Mouse (Mus musculus) C2C12 (cell line): ENCODE results near the gene Mitf. TPM values are rescaled to one million over a fixed set of nuclear protein-coding genes. Genes with fewer than 3 reads are reported as not detected.

ENCODE experiments used
- H3K27me3 ChIP-seq: one replicate; pipeline ENCODE4 v1.6.1; 2011; ENCODE audit not compliant: control insufficient read depth, insufficient read depth, insufficient read length
- H3K36me3 ChIP-seq: one replicate; pipeline ENCODE4 v1.6.1; 2011; ENCODE audit not compliant: control insufficient read depth, insufficient read depth
- H3K4me3 ChIP-seq: one replicate; pipeline ENCODE4 v1.5.1; 2011; ENCODE audit warnings: mild to moderate bottlenecking, control low read depth; ENCODE audit not compliant: poor library complexity, insufficient read depth, severe bottlenecking
- H3K79me2 ChIP-seq: one replicate; pipeline ENCODE4 v1.6.1; 2011; ENCODE audit not compliant: control insufficient read depth, insufficient read depth
- H3K79me3 ChIP-seq: one replicate; pipeline ENCODE4 v1.6.1; 2011; ENCODE audit warnings: low read depth, control low read depth
- H3ac ChIP-seq: one replicate; pipeline ENCODE3; 2011; ENCODE audit warnings: low read depth; ENCODE audit not compliant: control insufficient read depth, insufficient read length
- CEBPB ChIP-seq: IDR thresholded peaks from one replicate; pipeline ENCODE4 v1.6.1; 2011; ENCODE audit warnings: low read depth, mild to moderate bottlenecking, control low read depth, moderate library complexity
- CTCF ChIP-seq: IDR thresholded peaks from one replicate; pipeline ENCODE4 v1.5.1; 2011; ENCODE audit not compliant: control insufficient read depth, insufficient read depth, insufficient read length
- FOSL1 ChIP-seq: IDR thresholded peaks from one replicate; pipeline ENCODE4 v1.8.0; 2011; ENCODE audit warnings: mild to moderate bottlenecking, low read length; ENCODE audit not compliant: poor library complexity, insufficient read depth, severe bottlenecking
- MAX ChIP-seq: IDR thresholded peaks from one replicate; pipeline ENCODE4 v1.6.1; 2011; ENCODE audit warnings: mild to moderate bottlenecking, control low read depth
- MYOD1 ChIP-seq: IDR thresholded peaks from one replicate; pipeline ENCODE4 v1.6.1; 2011; ENCODE audit warnings: low read depth; ENCODE audit not compliant: control insufficient read depth, insufficient read length
- MYOG ChIP-seq: IDR thresholded peaks from one replicate; pipeline ENCODE4 v1.6.1; 2011; ENCODE audit not compliant: control insufficient read depth, insufficient read length; ENCODE audit errors: extremely low read depth
- USF1 ChIP-seq: IDR thresholded peaks from one replicate; pipeline ENCODE4 v1.6.1; 2011; ENCODE audit warnings: low read depth, mild to moderate bottlenecking, control low read depth, moderate library complexity
- polyA plus RNA-seq: library from polyadenylated mRNA; unstranded; fragments of >200 nt; fragmentation: generic; extraction: Trizol; gene quantifications from one replicate; pipeline ENCODE4 v1.2.1, GENCODE M21; 2012; ENCODE audit warnings: missing spikeins

Mitf gene
- polyA plus RNA-seq, 1 experiment: 0.70 TPM

DNA sequence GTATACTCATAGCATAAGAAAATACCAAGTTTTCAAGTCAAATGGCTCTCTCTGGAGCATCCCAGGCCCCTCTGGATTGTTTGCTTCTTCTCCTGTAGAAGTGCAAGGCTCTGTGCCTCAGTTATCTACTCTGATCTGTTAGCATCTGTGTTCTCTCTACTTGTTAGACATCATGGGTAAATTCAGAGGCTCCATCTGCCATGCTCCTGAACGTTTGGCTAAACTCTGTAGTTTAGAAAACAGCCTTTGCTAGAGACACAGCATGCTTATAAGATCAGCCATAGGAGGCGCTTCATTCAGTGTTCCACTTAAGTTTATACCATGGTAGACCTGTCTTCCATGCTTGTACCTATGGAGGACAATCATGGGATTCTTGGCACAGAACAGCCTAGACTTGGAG, 39.0 kb upstream of the Mitf start:
- TF ChIP-seq MAX (no peak), MYOG (no peak), CTCF (no peak), CEBPB (no peak), USF1 (no peak)
- Histone ChIP-seq H3K4me3 (no peak overlapping the region), H3ac (no peak overlapping the region), H3K27me3 (peaks cover 7% of the 10 kb centered on the region), H3K79me3 (no peaks in the 10 kb centered on the region), H3K36me3 (no peaks in the 10 kb centered on the region), H3K79me2 (no peaks in the 10 kb centered on the region)

DNA sequence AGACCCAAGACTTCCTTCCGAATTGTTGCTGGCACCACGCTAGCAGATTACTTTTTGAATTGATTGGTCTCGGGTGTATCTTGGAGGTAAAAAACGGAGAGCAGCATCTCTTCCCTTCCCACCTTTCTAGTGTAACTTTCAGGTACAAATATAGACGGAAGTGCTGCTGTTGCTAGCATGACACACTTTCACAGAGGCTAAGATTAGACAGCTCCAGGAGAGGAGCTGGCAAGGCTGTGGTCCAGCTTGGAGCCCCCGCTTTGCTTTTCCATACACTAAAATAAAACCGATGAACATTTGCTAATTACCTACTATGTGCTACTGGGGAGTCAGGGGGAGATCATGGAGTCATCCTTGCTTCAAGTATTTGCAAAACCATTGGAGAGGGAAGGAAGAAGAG, 37.3 kb upstream of the Mitf start:
- no peaks in the 10 kb centered on the region for H3K79me2 ChIP-seq

DNA sequence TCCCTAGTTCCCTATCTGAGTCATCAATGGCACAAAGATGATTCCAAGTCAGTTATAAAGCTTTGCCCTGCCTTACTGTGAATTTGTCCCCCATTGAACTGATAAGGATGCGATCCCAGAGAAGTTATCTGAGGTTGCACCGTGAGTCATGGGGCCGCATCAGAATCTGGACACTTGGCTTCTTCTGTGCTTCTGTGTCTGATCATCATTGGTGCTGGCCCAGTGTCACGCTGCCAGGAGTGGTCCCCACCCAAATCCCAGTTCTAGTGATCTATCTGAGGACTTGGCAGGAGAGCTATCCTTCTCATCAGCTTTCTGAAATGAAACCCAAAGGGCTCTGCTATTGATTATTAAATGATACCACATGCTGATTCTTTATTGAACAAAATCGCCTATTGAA, 25.5 kb upstream of the Mitf start:
- Histone ChIP-seq H3K79me2 (no peaks in the 10 kb centered on the region), H3ac (no peak overlapping the region), H3K27me3 (no peaks in the 10 kb centered on the region), H3K36me3 (no peaks in the 10 kb centered on the region), H3K79me3 (no peaks in the 10 kb centered on the region), H3K4me3 (no peak overlapping the region)
- TF ChIP-seq MYOG (no peak), FOSL1 (no peak)

More for the DNA sequence above, 37.3 kb upstream of the Mitf start:
- no peak overlapping the region for H3K4me3 ChIP-seq
- no peak overlapping the region for H3ac ChIP-seq
- H3K27me3 ChIP-seq: no peaks in the 10 kb centered on the region
- H3K36me3 ChIP-seq: no peaks in the 10 kb centered on the region
- no peak for TF ChIP-seq CEBPB
- TF ChIP-seq MYOD1: no peak
- no peak for TF ChIP-seq MYOG
- TF ChIP-seq CTCF: no peak
- TF ChIP-seq MAX: no peak
- no peak for TF ChIP-seq FOSL1
- TF ChIP-seq USF1: no peak
- no peaks in the 10 kb centered on the region for H3K79me3 ChIP-seq

DNA sequence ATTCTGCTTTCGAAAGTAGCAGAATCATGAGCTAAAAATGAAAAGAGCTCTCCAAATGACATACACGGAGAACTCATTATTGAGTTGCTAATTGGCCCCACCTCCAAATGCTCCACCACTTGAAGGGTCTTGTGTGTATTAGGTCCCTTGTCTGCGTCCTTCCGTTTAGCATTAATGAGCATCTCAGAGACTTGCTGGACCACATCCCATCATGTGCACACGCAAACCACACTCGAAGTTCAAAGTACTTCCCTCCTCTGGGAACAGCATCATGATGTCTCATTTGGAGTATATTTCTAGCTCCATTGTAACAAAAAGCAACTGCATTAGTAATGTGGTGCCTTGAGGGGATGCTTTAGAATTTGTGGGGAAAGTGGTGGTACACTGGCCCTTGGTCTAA, 24.6 kb upstream of the Mitf start:
- H3K27me3 ChIP-seq: no peaks in the 10 kb centered on the region
- no peak for TF ChIP-seq CTCF
- no peak for TF ChIP-seq CEBPB
- no peak for TF ChIP-seq MYOD1
- no peak overlapping the region for H3K4me3 ChIP-seq
- no peaks in the 10 kb centered on the region for H3K79me2 ChIP-seq
- H3K36me3 ChIP-seq: no peaks in the 10 kb centered on the region
- no peak overlapping the region for H3ac ChIP-seq
- H3K79me3 ChIP-seq: no peaks in the 10 kb centered on the region

DNA sequence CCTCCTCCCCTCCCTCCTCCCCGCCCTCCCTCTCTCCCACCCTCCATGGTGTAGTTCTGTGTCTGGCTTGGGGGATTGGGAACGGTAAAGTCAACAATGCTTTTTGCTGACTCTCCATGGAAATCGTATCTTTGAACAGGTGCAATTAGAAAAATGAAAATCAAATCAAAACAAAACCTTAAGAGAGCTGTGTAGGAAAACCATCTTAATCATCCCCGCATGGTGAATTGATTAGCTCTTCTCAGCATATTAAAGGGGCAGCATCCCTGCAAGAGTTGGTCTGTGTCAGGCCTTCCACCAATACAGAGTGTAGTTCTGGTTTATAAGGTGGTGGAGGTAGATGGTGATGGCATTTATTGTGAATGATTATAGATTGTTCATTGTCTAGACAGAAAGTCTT, 20.0 kb upstream of the Mitf start:
- no peak overlapping the region for H3K4me3 ChIP-seq
- no peaks in the 10 kb centered on the region for H3K36me3 ChIP-seq
- H3K27me3 ChIP-seq: no peaks in the 10 kb centered on the region
- TF ChIP-seq MYOD1 (no peak), FOSL1 (no peak), USF1 (no peak), MYOG (no peak), CEBPB (no peak), MAX (no peak), CTCF (no peak)
- H3ac ChIP-seq: no peak overlapping the region
- no peaks in the 10 kb centered on the region for H3K79me3 ChIP-seq
- no peaks in the 10 kb centered on the region for H3K79me2 ChIP-seq

DNA sequence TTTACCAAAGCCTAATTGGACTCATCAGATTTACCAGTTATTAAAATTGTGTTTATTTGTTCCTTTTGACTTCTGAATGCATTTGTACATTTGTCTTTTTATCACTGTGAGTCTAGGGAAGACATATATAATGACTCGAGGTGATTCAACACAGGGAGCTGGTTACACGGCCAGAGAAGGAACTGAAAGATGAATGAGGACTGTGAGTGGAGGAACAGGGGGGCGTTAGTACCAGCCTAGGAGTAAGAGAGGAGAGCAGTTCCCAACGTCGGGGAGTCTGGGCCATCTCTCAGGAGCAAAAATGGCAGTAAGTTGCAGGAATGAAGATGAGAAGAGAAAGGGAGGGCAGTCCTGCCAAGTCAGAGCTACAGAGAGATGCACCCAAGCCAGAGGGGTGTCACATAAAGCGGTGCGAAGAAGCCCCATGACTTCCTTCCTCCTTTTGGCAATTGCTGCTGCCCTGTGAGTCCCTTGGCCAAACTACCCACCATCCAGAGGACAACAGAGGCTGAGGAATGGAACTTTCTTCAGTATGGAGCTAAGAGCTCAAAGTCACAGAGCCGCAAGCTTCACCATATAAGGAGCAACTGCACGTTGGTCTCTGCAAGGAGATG, 18.4 kb upstream of the Mitf start:
- Histone ChIP-seq H3K79me3 (no peaks in the 10 kb centered on the region), H3K27me3 (no peaks in the 10 kb centered on the region), H3K36me3 (no peaks in the 10 kb centered on the region), H3K79me2 (no peaks in the 10 kb centered on the region), H3ac (no peak overlapping the region), H3K4me3 (no peak overlapping the region)
- no peak for TF ChIP-seq CTCF
- TF ChIP-seq MAX: no peak
- no peak for TF ChIP-seq CEBPB
- TF ChIP-seq USF1: no peak
- TF ChIP-seq MYOG: no peak
- TF ChIP-seq FOSL1: no peak
- TF ChIP-seq MYOD1: no peak
